Mouse (Mus musculus): Measurements from ENCODE around the gene Cysltr1.

The Cysltr1 gene

DNA sequence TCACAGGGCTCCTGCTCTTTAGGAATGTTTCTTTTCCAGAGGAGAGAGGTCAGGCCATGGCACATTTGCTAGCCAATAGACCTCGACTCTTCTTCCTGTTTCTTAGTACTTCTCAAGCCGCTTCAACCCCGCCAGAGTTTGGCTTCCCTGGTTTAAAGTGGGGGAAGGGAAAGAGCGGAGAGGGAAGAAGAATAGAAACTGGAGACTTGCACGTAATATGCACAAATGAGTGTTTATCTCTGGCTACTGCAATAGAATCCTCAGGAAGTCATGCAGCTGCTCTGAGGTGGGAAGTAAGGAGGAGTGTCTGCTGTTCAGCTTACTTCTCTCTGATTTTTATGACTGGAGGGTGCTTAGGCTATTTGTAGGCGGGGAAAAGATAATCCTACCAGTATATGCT lies at the start of gene Cysltr1:
Gene Cysltr1 (minus strand): TSS at position 294 of the 400 bp plus-strand sequence.
- TF ChIP-seq NANOG (IDR thresholded peaks at IDR 0.05; ENCODE audit: borderline replicate concordance, low read length) (no peak), POU5F1 (IDR thresholded peaks at IDR 0.05; ENCODE audit: borderline replicate concordance, low read length) (no peak), CTCF (conservative IDR thresholded peaks at IDR 0.05; ENCODE audit: low read length) (no peak)
- Histone ChIP-seq H3K36me3 (ENCODE audit: insufficient read depth, low read length) (no peaks in the 10 kb centered on the region), H3K4me1 (replicated peaks; ENCODE audit: low read depth, low read length) (0 out of 2 replicates have a peak, but pooled peaks cover 5% of the 10 kb centered on the region), H3K9me3 (ENCODE audit: low read length) (no peaks in the 10 kb centered on the region), H3K27me3 (ENCODE audit: insufficient read depth, low read length) (no peaks in the 10 kb centered on the region), H3K4me3 (replicated peaks; ENCODE audit: low read length) (no peak within 1 kb of the TSS)

DNA sequence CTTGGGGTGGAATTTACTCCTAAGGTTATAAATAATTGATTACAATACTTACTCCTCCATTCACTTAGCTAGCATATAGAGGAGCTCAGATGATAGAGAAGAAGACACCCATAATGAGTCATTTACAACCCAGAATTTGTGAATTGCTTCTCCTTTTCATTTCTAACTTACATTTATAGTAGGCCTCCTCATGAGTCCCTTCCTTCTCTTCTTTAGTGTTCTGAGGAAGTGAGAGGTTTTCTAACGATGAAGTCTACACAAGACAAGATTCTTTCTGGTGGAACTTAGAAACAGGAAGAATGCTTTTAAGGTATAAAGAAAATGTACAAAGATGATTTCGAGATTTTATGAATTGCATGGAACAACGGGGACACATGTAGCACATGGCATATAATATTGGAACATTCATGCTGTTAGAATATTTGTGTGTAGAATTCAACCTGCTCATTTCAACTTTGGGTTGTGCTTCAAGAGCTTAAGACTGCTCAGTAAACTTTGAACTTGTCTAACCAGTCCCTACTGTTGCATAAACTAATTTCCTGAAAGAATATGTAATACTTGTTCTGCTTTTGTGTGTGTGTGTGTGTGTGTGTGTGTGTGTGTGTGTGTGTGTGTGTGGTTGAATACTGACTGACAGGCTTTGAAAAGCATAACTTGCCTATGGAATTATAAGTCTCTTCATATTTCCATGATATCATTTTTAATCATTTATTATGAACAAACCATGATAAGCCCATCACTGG lies 31.5 kb upstream of the Cysltr1 start:
- no peak for TF ChIP-seq POU5F1 (IDR thresholded peaks at IDR 0.05; ENCODE audit: borderline replicate concordance, low read length)
- no peak for TF ChIP-seq NANOG (IDR thresholded peaks at IDR 0.05; ENCODE audit: borderline replicate concordance, low read length)
- no peak for TF ChIP-seq CTCF (conservative IDR thresholded peaks at IDR 0.05; ENCODE audit: low read length)
- Histone ChIP-seq H3K9me3 (ENCODE audit: low read length) (no peaks in the 10 kb centered on the region), H3K4me3 (replicated peaks; ENCODE audit: low read length) (no peak overlapping the region), H3K4me1 (replicated peaks; ENCODE audit: low read depth, low read length) (no peaks in the 10 kb centered on the region), H3K36me3 (ENCODE audit: insufficient read depth, low read length) (no peaks in the 10 kb centered on the region), H3K27me3 (ENCODE audit: insufficient read depth, low read length) (no peaks in the 10 kb centered on the region)

DNA sequence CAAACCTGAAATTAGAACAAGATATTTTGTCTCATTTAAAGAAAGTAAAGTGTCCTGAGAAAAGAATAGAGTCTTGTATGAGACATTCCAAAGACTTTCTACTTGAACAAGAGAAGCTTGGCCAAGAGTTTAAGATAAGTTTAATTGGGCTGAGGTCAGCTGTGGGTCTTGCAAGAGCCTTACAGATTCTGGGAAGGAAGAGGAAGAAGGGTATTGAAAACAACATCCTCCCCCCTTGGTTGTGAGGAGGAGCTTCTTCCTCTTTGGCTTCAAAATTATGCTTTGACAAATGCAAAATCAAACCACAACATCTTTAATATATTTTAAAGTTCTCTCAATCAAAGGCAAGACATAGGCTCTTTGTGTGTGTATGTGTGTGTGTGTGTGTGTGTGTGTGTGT lies 30.1 kb upstream of the Cysltr1 start:
- Histone ChIP-seq H3K36me3 (ENCODE audit: insufficient read depth, low read length) (no peaks in the 10 kb centered on the region), H3K4me1 (replicated peaks; ENCODE audit: low read depth, low read length) (no peaks in the 10 kb centered on the region), H3K4me3 (replicated peaks; ENCODE audit: low read length) (no peak overlapping the region), H3K27me3 (ENCODE audit: insufficient read depth, low read length) (no peaks in the 10 kb centered on the region), H3K9me3 (ENCODE audit: low read length) (no peaks in the 10 kb centered on the region)
- no peak for TF ChIP-seq POU5F1 (IDR thresholded peaks at IDR 0.05; ENCODE audit: borderline replicate concordance, low read length)

DNA sequence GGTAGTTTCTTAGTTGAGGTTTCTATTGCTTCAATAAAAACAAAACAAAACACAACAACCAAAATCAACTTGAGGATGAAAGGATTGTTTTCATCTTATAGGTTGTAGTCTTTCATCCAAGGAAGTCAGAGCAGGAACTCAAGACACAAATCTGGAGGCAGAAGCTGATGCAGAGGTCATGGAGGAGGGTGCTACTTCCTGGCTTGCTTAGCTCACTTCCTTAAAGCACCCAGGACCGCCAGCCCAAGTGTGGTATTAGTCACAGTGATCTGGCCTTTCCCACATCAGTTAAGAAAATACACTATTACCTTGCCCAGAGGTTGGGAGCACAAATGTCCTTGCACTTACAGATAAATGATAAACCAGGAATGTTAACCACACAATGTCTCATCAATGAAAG lies 25.0 kb upstream of the Cysltr1 start:
- no peaks in the 10 kb centered on the region for H3K9me3 ChIP-seq (ENCODE audit: low read length)
- TF ChIP-seq POU5F1 (IDR thresholded peaks at IDR 0.05; ENCODE audit: borderline replicate concordance, low read length) (no peak), CTCF (conservative IDR thresholded peaks at IDR 0.05; ENCODE audit: low read length) (no peak), NANOG (IDR thresholded peaks at IDR 0.05; ENCODE audit: borderline replicate concordance, low read length) (no peak)
- no peaks in the 10 kb centered on the region for H3K4me1 ChIP-seq (replicated peaks; ENCODE audit: low read depth, low read length)

GRCm38 (mm10) chrX:106623667-106624066 lies 20.2 kb upstream of the Cysltr1 start:
- Histone ChIP-seq H3K4me3 (replicated peaks; ENCODE audit: low read length) (no peak overlapping the region), H3K9me3 (ENCODE audit: low read length) (no peaks in the 10 kb centered on the region), H3K36me3 (ENCODE audit: insufficient read depth, low read length) (no peaks in the 10 kb centered on the region), H3K27me3 (ENCODE audit: insufficient read depth, low read length) (no peaks in the 10 kb centered on the region), H3K4me1 (replicated peaks; ENCODE audit: low read depth, low read length) (no peaks in the 10 kb centered on the region)
- no peak for TF ChIP-seq NANOG (IDR thresholded peaks at IDR 0.05; ENCODE audit: borderline replicate concordance, low read length)
- no peak for TF ChIP-seq POU5F1 (IDR thresholded peaks at IDR 0.05; ENCODE audit: borderline replicate concordance, low read length)
- TF ChIP-seq CTCF (conservative IDR thresholded peaks at IDR 0.05; ENCODE audit: low read length): no peak

More for the DNA sequence above, 25.0 kb upstream of the Cysltr1 start:
- H3K4me3 ChIP-seq (replicated peaks; ENCODE audit: low read length): no peak overlapping the region
- H3K36me3 ChIP-seq (ENCODE audit: insufficient read depth, low read length): no peaks in the 10 kb centered on the region
- H3K27me3 ChIP-seq (ENCODE audit: insufficient read depth, low read length): no peaks in the 10 kb centered on the region

DNA sequence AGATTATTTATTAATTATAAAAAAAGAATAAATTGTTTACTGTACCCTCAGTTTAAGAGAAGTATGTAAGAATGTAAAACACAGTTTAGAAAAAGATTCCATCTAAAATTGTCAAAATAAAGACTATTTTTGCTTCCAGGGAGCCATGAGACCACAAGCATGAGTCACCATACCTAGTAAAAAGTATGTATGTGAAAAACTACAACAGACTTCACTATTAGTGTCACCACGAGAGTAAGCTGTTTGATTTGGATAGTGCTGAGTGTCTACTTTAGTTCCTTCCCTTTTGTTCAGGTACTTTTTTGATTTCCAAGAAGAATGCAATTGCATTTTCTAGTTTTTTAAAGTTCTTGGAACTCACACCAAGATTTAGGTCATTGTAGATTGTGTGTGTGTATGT lies 19.0 kb upstream of the Cysltr1 start:
- no peaks in the 10 kb centered on the region for H3K9me3 ChIP-seq (ENCODE audit: low read length)
- no peaks in the 10 kb centered on the region for H3K36me3 ChIP-seq (ENCODE audit: insufficient read depth, low read length)
- no peak for TF ChIP-seq POU5F1 (IDR thresholded peaks at IDR 0.05; ENCODE audit: borderline replicate concordance, low read length)
- no peak for TF ChIP-seq CTCF (conservative IDR thresholded peaks at IDR 0.05; ENCODE audit: low read length)
- no peak for TF ChIP-seq NANOG (IDR thresholded peaks at IDR 0.05; ENCODE audit: borderline replicate concordance, low read length)
- no peaks in the 10 kb centered on the region for H3K4me1 ChIP-seq (replicated peaks; ENCODE audit: low read depth, low read length)
- H3K4me3 ChIP-seq (replicated peaks; ENCODE audit: low read length): no peak overlapping the region
- no peaks in the 10 kb centered on the region for H3K27me3 ChIP-seq (ENCODE audit: insufficient read depth, low read length)

GRCm38 (mm10) chrX:106602574-106603258 lies 763 bp downstream of the Cysltr1 start:
- Histone ChIP-seq H3K9me3 (ENCODE audit: low read length) (no peaks in the 10 kb centered on the region), H3K36me3 (ENCODE audit: insufficient read depth, low read length) (no peaks in the 10 kb centered on the region), H3K27me3 (ENCODE audit: insufficient read depth, low read length) (no peaks in the 10 kb centered on the region), H3K4me1 (replicated peaks; ENCODE audit: low read depth, low read length) (0 out of 2 replicates have a peak, but pooled peaks cover 5% of the 10 kb centered on the region), H3K4me3 (replicated peaks; ENCODE audit: low read length) (no peak overlapping the region)
- no peak for TF ChIP-seq POU5F1 (IDR thresholded peaks at IDR 0.05; ENCODE audit: borderline replicate concordance, low read length)
- TF ChIP-seq NANOG (IDR thresholded peaks at IDR 0.05; ENCODE audit: borderline replicate concordance, low read length): no peak
- TF ChIP-seq CTCF (conservative IDR thresholded peaks at IDR 0.05; ENCODE audit: low read length): no peak

- Histone ChIP-seq H3K27me3 (ENCODE audit: insufficient read depth, low read length) (no peaks in the 10 kb centered on the region), H3K4me3 (replicated peaks; ENCODE audit: low read length) (no peak overlapping the region), H3K4me1 (replicated peaks; ENCODE audit: low read depth, low read length) (no peaks in the 10 kb centered on the region), H3K36me3 (ENCODE audit: insufficient read depth, low read length) (no peaks in the 10 kb centered on the region), H3K9me3 (ENCODE audit: low read length) (no peaks in the 10 kb centered on the region)
- TF ChIP-seq POU5F1 (IDR thresholded peaks at IDR 0.05; ENCODE audit: borderline replicate concordance, low read length) (no peak), CTCF (conservative IDR thresholded peaks at IDR 0.05; ENCODE audit: low read length) (no peak), NANOG (IDR thresholded peaks at IDR 0.05; ENCODE audit: borderline replicate concordance, low read length) (no peak)
Observed at GRCm38 (mm10) chrX:106595904-106596303, 7.6 kb downstream of the Cysltr1 start.

Data from E14TG2a.4 (cell line).